Mouse (Mus musculus): ENCODE data around the gene St3gal3. TPM values are rescaled to one million over a fixed set of nuclear protein-coding genes. Genes with fewer than 3 reads are reported as not detected.
A peak's percentile ranks its signal among the peaks of the same experiment; 100 is the strongest.

The St3gal3 gene
- total and polyA plus RNA-seq, 3 experiments, result 16.4 to 23.3 TPM; not detected in 1

GRCm38 (mm10) chr4:118137311-118137710 lies 2.6 kb upstream of the St3gal3 start:
- Histone ChIP-seq H3K9me3 (replicated peaks; ENCODE audit: insufficient read depth, low read length) (no peaks in the 10 kb centered on the region), H3K4me1 (ENCODE audit: control insufficient read depth in 1 of 2, insufficient read depth in 2 of 2, low read length in 2 of 2) (peaks cover 5 to 29% of the 10 kb centered on the region in 2 experiments; a peak in 3 of 4 replicates), H3K27ac (ENCODE audit: control insufficient read depth, low read depth, low read length) (no peak overlapping the region), H3K9ac (ENCODE audit: control insufficient read depth, low read depth, low read length, poor library complexity, severe bottlenecking) (no peak overlapping the region), H3K27me3 (ENCODE audit: control insufficient read depth in 1 of 2, insufficient read depth in 2 of 2, low read length in 2 of 2) (no peaks in the 10 kb centered on the region), H3K79me2 (ENCODE audit: control insufficient read depth, insufficient read depth, low read length, poor library complexity) (peaks cover 18% of the 10 kb centered on the region), H3K4me3 (ENCODE audit: control insufficient read depth in 1 of 2, insufficient read depth in 1 of 2, low read depth in 2 of 2, low read length in 2 of 2) (no peak overlapping the region), H3K36me3 (ENCODE audit: control insufficient read depth in 1 of 2, insufficient read depth in 2 of 2, low read length in 2 of 2) (peaks cover 8 to 29% of the 10 kb centered on the region in 2 experiments)
- TF ChIP-seq ELF1 (IDR thresholded peaks at IDR 0.05; ENCODE audit: low read depth, low read length) (no peak), MYB (IDR thresholded peaks at IDR 0.05; ENCODE audit: low read depth, low read length) (no peak), GATA1 (IDR thresholded peaks at IDR 0.05; ENCODE audit: low read depth, low read length) (no peak), GABPA (IDR thresholded peaks at IDR 0.05; ENCODE audit: low read depth, low read length) (no peak), MAZ (IDR thresholded peaks at IDR 0.05; ENCODE audit: low read depth, low read length) (no peak), MAFK (IDR thresholded peaks at IDR 0.05; ENCODE audit: borderline replicate concordance, low read depth, low read length) (no peak), HCFC1 (IDR thresholded peaks at IDR 0.05; ENCODE audit: low read depth, low read length) (no peak), KAT2A (conservative IDR thresholded peaks at IDR 0.05; ENCODE audit: low read depth, low read length) (no peak), MYC (IDR thresholded peaks at IDR 0.05; ENCODE audit: low read depth, low read length) (no peak), USF2 (IDR thresholded peaks at IDR 0.05; ENCODE audit: borderline replicate concordance in 1 of 2, insufficient read depth in 1 of 2, low read depth in 1 of 2, low read length in 2 of 2) (no peak), CHD2 (IDR thresholded peaks at IDR 0.05; ENCODE audit: low read length) (no peak), TAL1 (IDR thresholded peaks at IDR 0.05; ENCODE audit: low read length) (no peak), MXI1 (IDR thresholded peaks at IDR 0.05; ENCODE audit: low read depth, low read length) (no peak)
- no peak for DNase-seq (ENCODE audit: low read depth, low spot score)

- Histone ChIP-seq H3K4me3 (ENCODE audit: control insufficient read depth in 1 of 2, insufficient read depth in 1 of 2, low read depth in 2 of 2, low read length in 2 of 2) (peak overlapping the region; percentile 61 to 80), H3K27ac (ENCODE audit: control insufficient read depth, low read depth, low read length) (peak overlapping the region; percentile 56), H3K9ac (ENCODE audit: control insufficient read depth, low read depth, low read length, poor library complexity, severe bottlenecking) (peak overlapping the region; percentile 69), H3K9me3 (replicated peaks; ENCODE audit: insufficient read depth, low read length) (no peaks in the 10 kb centered on the region), H3K79me2 (ENCODE audit: control insufficient read depth, insufficient read depth, low read length, poor library complexity) (peaks cover 22% of the 10 kb centered on the region), H3K4me1 (ENCODE audit: control insufficient read depth in 1 of 2, insufficient read depth in 2 of 2, low read length in 2 of 2) (peaks cover 5 to 29% of the 10 kb centered on the region in 2 experiments; a peak in 3 of 4 replicates), H3K36me3 (ENCODE audit: control insufficient read depth in 1 of 2, insufficient read depth in 2 of 2, low read length in 2 of 2) (peaks cover 0 to 29% of the 10 kb centered on the region in 2 experiments; a peak in 2 of 4 replicates), H3K27me3 (ENCODE audit: control insufficient read depth in 1 of 2, insufficient read depth in 2 of 2, low read length in 2 of 2) (no peaks in the 10 kb centered on the region)
- no peak for TF ChIP-seq USF1 (IDR thresholded peaks at IDR 0.05; ENCODE audit: low read depth, low read length)
- no peak for TF ChIP-seq ETS1 (IDR thresholded peaks at IDR 0.05; ENCODE audit: low read depth, low read length)
- TF ChIP-seq ZNF384 (IDR thresholded peaks at IDR 0.05; ENCODE audit: low read depth, low read length), result peak; percentile 50; the same call in 1 of the 2 replicates
- TF ChIP-seq NELFE (IDR thresholded peaks at IDR 0.05; ENCODE audit: low read depth, low read length), result no peak
- DNase-seq (ENCODE audit: low read depth, low spot score), result no peak
These were observed 700 bp upstream of the St3gal3 start for GRCm38 (mm10) chr4:118135414-118135813.
